ENCODE assay signal across 9 mouse cellular contexts in genomic region chr16:62826156-62827001, GRCm38 (mm10). TPM values are rescaled to one million over a fixed set of nuclear protein-coding genes. Genes with fewer than 3 reads are reported as not detected.
DNase-seq lines count a peak whose midpoint lies in the region; ATAC-seq and TF ChIP-seq lines count a peak whose summit lies in the region.
"Had no signal": no experiment of that assay in that cellular context is flagged by ENCODE, and none has a peak within 500 bp of the region (broad histone marks: within the 10 kb centered on the region; RNA-seq: fewer than 3 reads in every experiment).

No protein-coding gene starts in this region.

- peak; percentile 21 for DNase-seq in kidney, adult 9 months
- no peak for DNase-seq in kidney, adult 11 months
- peak; percentile 43 for DNase-seq in CD4-positive helper T cell, adult 2 months (ENCODE audit: low read depth, low spot score)
- peak; percentile 65 for DNase-seq in MN1 (ENCODE audit: low spot score)
- peak; percentile 81 for DNase-seq in midbrain, postnatal 0 days (ENCODE audit: low spot score)
- no peak for DNase-seq in layer of hippocampus, adult 9-10 months (ENCODE audit: low spot score)
- no peak for DNase-seq in urinary bladder, postnatal 10 days (ENCODE audit: low spot score)

- ATAC-seq in forebrain, embryonic 16.5 days: peak; percentile 36
- ATAC-seq in midbrain, postnatal 0 days (ENCODE audit: low FRiP score): no peak; the same call in 1 of the 2 replicates

- no peak overlapping the region for H3K4me2 ChIP-seq in forebrain, embryonic 16.5 days (ENCODE audit: low read length)
- H3K4me2 ChIP-seq in midbrain, postnatal 0 days (ENCODE audit: low read depth, low read length, poor library complexity, severe bottlenecking): no peak overlapping the region

- no peaks in the 10 kb centered on the region for H3K4me1 ChIP-seq in forebrain, embryonic 16.5 days (replicated peaks; ENCODE audit: control insufficient read depth, insufficient read depth, low read length)
- H3K4me1 ChIP-seq in midbrain, postnatal 0 days (ENCODE audit: insufficient read depth, low read length): no peaks in the 10 kb centered on the region

- 78% methylated on average over 12 of the region's 12 CpGs for WGBS in forebrain, embryonic 16.5 days
- WGBS in midbrain, postnatal 0 days: 78% methylated on average over 12 of the region's 12 CpGs

- H3K4me3 ChIP-seq in forebrain, embryonic 16.5 days (replicated peaks; ENCODE audit: low read length): no peak overlapping the region
- no peak overlapping the region for H3K4me3 ChIP-seq in midbrain, postnatal 0 days (ENCODE audit: low read depth, low read length)

- H3K9me3 ChIP-seq in forebrain, embryonic 16.5 days (ENCODE audit: control insufficient read depth, low read length): no peaks in the 10 kb centered on the region
- H3K9me3 ChIP-seq in midbrain, postnatal 0 days (ENCODE audit: low read length): no peaks in the 10 kb centered on the region

- TF ChIP-seq CTCF in midbrain, postnatal 0 days (IDR thresholded peaks at IDR 0.05): peak; percentile 85

- no peaks in the 10 kb centered on the region for H3K36me3 ChIP-seq in forebrain, embryonic 16.5 days (ENCODE audit: control insufficient read depth, insufficient read depth)
- H3K36me3 ChIP-seq in midbrain, postnatal 0 days (ENCODE audit: insufficient read depth, low read length): no peaks in the 10 kb centered on the region

- no peaks in the 10 kb centered on the region for H3K27me3 ChIP-seq in forebrain, embryonic 16.5 days (replicated peaks; ENCODE audit: control insufficient read depth, insufficient read depth, low read length)
- no peaks in the 10 kb centered on the region for H3K27me3 ChIP-seq in midbrain, postnatal 0 days (ENCODE audit: insufficient read depth, low read length)

- H3K9ac ChIP-seq in forebrain, embryonic 16.5 days (replicated peaks; ENCODE audit: low read depth, low read length): no peak overlapping the region
- H3K9ac ChIP-seq in midbrain, postnatal 0 days (replicated peaks; ENCODE audit: low read length, poor library complexity, severe bottlenecking): no peak overlapping the region

- no peak overlapping the region for H3K27ac ChIP-seq in forebrain, embryonic 16.5 days (ENCODE audit: low read length)
- no peak overlapping the region for H3K27ac ChIP-seq in midbrain, postnatal 0 days (ENCODE audit: low read depth, low read length)

RNA-seq across cellular contexts. Expression of gene Stx19, which starts 11.9 kb away (rescaled TPM):
- 0.55 and 0.71 TPM in 2 replicates for polyA plus RNA-seq in forebrain, embryonic 16.5 days (2015; fragmentation: Nextera tagmentation; extraction: Ambion mirVana)
- not detected in 2 replicates for total RNA-seq in midbrain, postnatal 0 days (2014; rRNA removed)
- polyA plus RNA-seq in midbrain, postnatal 0 days (2015; fragmentation: Nextera tagmentation; extraction: Ambion mirVana): 0.13 and 0.14 TPM in 2 replicates
- polyA plus RNA-seq: frontal cortex, adult 2 months had no signal

RNA-seq across cellular contexts. Expression of gene Arl13b, which starts 20.5 kb away (rescaled TPM):
- 22.1 and 28.1 TPM in 2 replicates for polyA plus RNA-seq in forebrain, embryonic 16.5 days (2015; fragmentation: Nextera tagmentation; extraction: Ambion mirVana)
- total RNA-seq in midbrain, postnatal 0 days (2014; rRNA removed): 11.3 and 13.6 TPM in 2 replicates
- 10.0 and 11.5 TPM in 2 replicates for polyA plus RNA-seq in midbrain, postnatal 0 days (2015; fragmentation: Nextera tagmentation; extraction: Ambion mirVana)

RNA-seq across cellular contexts. Expression of gene Pros1, which starts 27.7 kb away (rescaled TPM):
- 8.7 and 10.9 TPM in 2 replicates for polyA plus RNA-seq in forebrain, embryonic 16.5 days (2015; fragmentation: Nextera tagmentation; extraction: Ambion mirVana)
- 7.2 and 9.0 TPM in 2 replicates for total RNA-seq in midbrain, postnatal 0 days (2014; rRNA removed)
- 9.4 and 9.8 TPM in 2 replicates for polyA plus RNA-seq in midbrain, postnatal 0 days (2015; fragmentation: Nextera tagmentation; extraction: Ambion mirVana)

RNA-seq across cellular contexts. Expression of gene Nsun3, which starts 39.8 kb away (rescaled TPM):
- 11.2 and 11.9 TPM in 2 replicates for polyA plus RNA-seq in forebrain, embryonic 16.5 days (2015; fragmentation: Nextera tagmentation; extraction: Ambion mirVana)
- total RNA-seq in midbrain, postnatal 0 days (2014; rRNA removed): 10.0 and 20.2 TPM in 2 replicates
- 10.1 and 10.5 TPM in 2 replicates for polyA plus RNA-seq in midbrain, postnatal 0 days (2015; fragmentation: Nextera tagmentation; extraction: Ambion mirVana)

Comparison
In these comparisons a context has a peak if more than half of its experiments do, and no peak if none do; other contexts are left out.
1. DNase-seq: peak in kidney, adult 9 months (single experiment), CD4-positive helper T cell, adult 2 months (single experiment), MN1 (single experiment) and midbrain, postnatal 0 days (single experiment); none in kidney, adult 11 months (single experiment), layer of hippocampus, adult 9-10 months (single experiment) and urinary bladder, postnatal 10 days (single experiment).